Mouse (Mus musculus) T-cell, adult 66 days (primary cell): ENCODE data around the gene Olfr1469. TPM values are rescaled to one million over a fixed set of nuclear protein-coding genes. Genes with fewer than 3 reads are reported as not detected.

ENCODE experiments used
- total RNA-seq, 2 experiments: library from RNA; stranded (reverse); gene quantifications; 3 replicates in 1 of 2; 4 replicates in 1 of 2; pipeline ENCODE4 v1.2.4; 2023

Gene Olfr1469
- total RNA-seq = not detected

GRCm38 (mm10) chr19:13407549-13407948 lies at the start of gene Olfr1469:
TSS of gene Olfr1469 (plus strand) at chr19:13407849.

GRCm38 (mm10) chr19:13361936-13362335 lies 45.7 kb upstream of the Olfr1469 start, which contains the start of gene Olfr1467:
TSS of gene Olfr1467 (plus strand) at chr19:13362236.

GRCm38 (mm10) chr19:13443109-13443508 lies 35.5 kb downstream of the Olfr1469 start, which contains the start of gene Olfr1471:
TSS of gene Olfr1471 (plus strand) at chr19:13443409.

GRCm38 (mm10) chr19:13455986-13456385 lies 48.3 kb downstream of the Olfr1469 start, which contains the start of gene Olfr1472:
TSS of gene Olfr1472 (minus strand) at chr19:13456086.

Other genes starting within 250 kb of the Olfr1469 start
- not detected for gene Olfr1461, start 244.8 kb upstream of the Olfr1469 start, total RNA-seq
- gene Olfr1462, start 222.1 kb upstream of the Olfr1469 start, total RNA-seq = not detected
- gene Olfr1463, start 176.5 kb upstream of the Olfr1469 start, total RNA-seq = not detected
- not detected for gene Olfr1465, start 92.3 kb upstream of the Olfr1469 start, total RNA-seq
- gene Olfr1466, start 69.0 kb upstream of the Olfr1469 start, total RNA-seq = not detected
- gene Olfr1467, start 45.6 kb upstream of the Olfr1469 start, total RNA-seq = not detected
- not detected for gene Olfr1471, start 35.6 kb downstream of the Olfr1469 start, total RNA-seq
- not detected for gene Olfr1472, start 48.2 kb downstream of the Olfr1469 start, total RNA-seq
- not detected for gene Olfr1474, start 61.7 kb downstream of the Olfr1469 start, total RNA-seq
- not detected for gene Olfr1475, start 72.3 kb downstream of the Olfr1469 start, total RNA-seq
- not detected for gene Olfr1477, start 92.7 kb downstream of the Olfr1469 start, total RNA-seq
- not detected for gene Olfr1480, start 120.1 kb downstream of the Olfr1469 start, total RNA-seq
- gene Olfr1484, start 175.7 kb downstream of the Olfr1469 start, total RNA-seq = not detected
- not detected for gene Olfr1487, start 209.5 kb downstream of the Olfr1469 start, total RNA-seq
- gene Olfr1489, start 223.8 kb downstream of the Olfr1469 start, total RNA-seq = not detected
- not detected for gene Olfr1490, start 243.2 kb downstream of the Olfr1469 start, total RNA-seq